Mouse (Mus musculus) C2C12 (cell line): Measurements from ENCODE around the gene Ccr8.

Source experiments
- CTCF ChIP-seq: IDR thresholded peaks from one replicate; pipeline ENCODE4 v1.5.1; 2011; ENCODE audit not compliant: control insufficient read depth, insufficient read depth, insufficient read length
- FOSL1 ChIP-seq: IDR thresholded peaks from one replicate; pipeline ENCODE4 v1.8.0; 2011; ENCODE audit warnings: mild to moderate bottlenecking, low read length; ENCODE audit not compliant: poor library complexity, insufficient read depth, severe bottlenecking
- MAX ChIP-seq: IDR thresholded peaks from one replicate; pipeline ENCODE4 v1.6.1; 2011; ENCODE audit warnings: mild to moderate bottlenecking, control low read depth
- MYOG ChIP-seq: IDR thresholded peaks from one replicate; pipeline ENCODE4 v1.6.1; 2011; ENCODE audit not compliant: control insufficient read depth, insufficient read length; ENCODE audit errors: extremely low read depth

DNA sequence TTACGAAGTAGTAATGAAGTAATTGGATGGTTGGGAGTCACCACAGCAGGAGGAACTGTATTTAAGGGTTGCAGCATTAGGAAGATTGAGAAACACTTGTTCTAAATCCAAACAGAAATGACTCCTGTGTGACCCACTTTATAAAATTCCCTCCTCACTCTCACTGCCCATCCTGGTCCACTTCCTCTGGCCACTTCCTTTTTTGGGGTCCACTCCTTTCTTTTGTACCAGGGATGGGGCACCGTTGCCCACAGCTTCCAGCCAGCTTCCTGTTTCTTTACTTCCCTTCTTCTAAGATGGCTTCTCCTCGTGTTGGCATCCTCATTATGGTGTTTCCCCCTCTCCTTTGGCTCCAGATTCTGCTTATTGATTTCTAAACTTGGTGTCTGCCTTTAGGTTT, 33.2 kb upstream of the Ccr8 start:
- TF ChIP-seq CTCF: no peak
- TF ChIP-seq MYOG: no peak
- TF ChIP-seq FOSL1: no peak
- TF ChIP-seq MAX: no peak
